Mouse (Mus musculus) embryonic facial prominence, embryonic 13.5 days (tissue): ENCODE results near the gene Gstm6. TPM values are rescaled to one million over a fixed set of nuclear protein-coding genes. Genes with fewer than 3 reads are reported as not detected.
"Not testable (repeated sequence)": the region's sequence is repeated elsewhere in the genome, so short reads cannot be mapped to it uniquely, and the experiment has no call there.

Source experiments
- ATAC-seq: fragments of 200-750 bp; cut with Nextera tagmentation; 2 replicates; pipeline ENCODE4 v1.8.0; 2017; ENCODE audit warnings: low read depth; ENCODE audit not compliant: insufficient number of reproducible peaks, insufficient read depth, low FRiP score, low TSS enrichment
- H3K27ac ChIP-seq: fragments of 300-500 bp; sonication (generic); 2 replicates; pipeline ENCODE4 v1.5.1; 2015; ENCODE audit warnings: moderate library complexity, mild to moderate bottlenecking, inconsistent platforms
- H3K27me3 ChIP-seq: fragments of 300-500 bp; sonication (generic); 2 replicates; pipeline ENCODE4 v1.6.1; 2015; ENCODE audit warnings: mild to moderate bottlenecking, inconsistent platforms
- H3K36me3 ChIP-seq: fragments of 300-500 bp; sonication (generic); 2 replicates; pipeline ENCODE4 v1.6.1; 2015; ENCODE audit warnings: mild to moderate bottlenecking, inconsistent platforms
- H3K4me1 ChIP-seq: fragments of 300-500 bp; sonication (generic); 2 replicates; pipeline ENCODE4 v1.6.1; 2015; ENCODE audit warnings: inconsistent platforms
- H3K4me2 ChIP-seq: fragments of 300-500 bp; sonication (generic); 2 replicates; pipeline ENCODE4 v1.6.1; 2015; ENCODE audit warnings: moderate library complexity, mild to moderate bottlenecking, inconsistent platforms
- H3K4me3 ChIP-seq: fragments of 300-500 bp; sonication (generic); 2 replicates; pipeline ENCODE4 v1.5.1; 2015; ENCODE audit warnings: mild to moderate bottlenecking, inconsistent platforms
- H3K9ac ChIP-seq: fragments of 300-500 bp; sonication (generic); 2 replicates; pipeline ENCODE4 v1.6.1; 2015; ENCODE audit warnings: mild to moderate bottlenecking, inconsistent platforms
- H3K9me3 ChIP-seq: fragments of 300-500 bp; sonication (generic); 2 replicates; pipeline ENCODE4 v1.6.1; 2016; ENCODE audit warnings: inconsistent platforms
- WGBS: fragments of 180-500 bp; shearing (Covaris S2); methylation state at CpG from one replicate; pipeline ENCODE4 v1.1.7; 2015; ENCODE audit warnings: mixed read lengths; 5-methylcytosine and 5-hydroxymethylcytosine counted together
- polyA plus RNA-seq: library from polyadenylated mRNA; unstranded; fragments of >200 nt; fragmentation: Nextera tagmentation; extraction: Ambion mirVana; gene quantifications from 2 replicates; pipeline ENCODE4 v1.2.1, GENCODE M21; 2015

Gstm6 gene
- polyA plus RNA-seq: 10.7 and 13.5 TPM in 2 replicates

DNA sequence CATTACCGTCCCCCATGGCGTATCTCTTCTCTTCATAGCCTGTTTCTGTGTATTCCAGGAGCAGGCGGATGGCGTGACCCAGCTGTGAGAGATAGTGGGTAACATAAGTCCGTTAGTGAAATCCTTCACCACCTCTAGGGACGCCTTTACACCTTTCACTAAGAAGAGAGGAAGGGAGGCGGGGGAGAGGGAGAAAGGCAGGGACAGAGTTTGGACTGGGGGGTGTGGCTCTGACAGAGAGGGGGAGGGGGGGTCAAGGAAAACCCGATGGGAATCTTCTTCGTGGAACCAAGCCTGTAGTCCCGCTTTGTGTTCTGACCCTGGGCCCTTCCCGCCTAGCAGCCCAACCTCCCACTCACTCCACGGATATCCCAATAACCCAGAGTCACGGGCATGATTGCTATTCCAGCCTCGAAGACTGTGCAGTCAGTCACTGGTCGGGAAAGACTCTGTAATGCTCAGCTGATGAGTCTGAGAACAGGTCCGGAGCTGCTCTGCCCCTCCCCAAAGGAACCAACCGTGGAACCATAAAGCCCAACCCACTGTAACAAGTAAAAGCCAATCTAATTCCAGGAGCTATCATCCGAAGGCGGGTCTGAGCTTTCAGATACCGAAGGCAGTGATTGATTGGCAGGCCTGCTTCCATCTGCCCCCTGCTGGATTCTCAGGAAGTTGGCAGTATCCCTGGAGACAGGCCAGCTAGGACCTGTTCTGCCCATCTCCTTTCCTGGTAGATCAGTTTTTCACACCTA is at the start of gene Gstm6:
Gene Gstm6, minus strand, starts transcription at position 511 of the 752 bp plus-strand sequence.
- peak within 1 kb of the TSS; percentile 58; the same call in 1 of the 2 replicates for H3K9ac ChIP-seq
- no peak within 1 kb of the TSS for H3K27ac ChIP-seq
- peak within 1 kb of the TSS; percentile 34 for H3K4me3 ChIP-seq
- H3K4me2 ChIP-seq: peak within 1 kb of the TSS; percentile 56
- no peaks in the 10 kb centered on the region for H3K9me3 ChIP-seq
- ATAC-seq: peak; percentile 62; the same call in 1 of the 2 replicates
- 18% methylated on average over 20 of the region's 20 CpGs for WGBS
- H3K27me3 ChIP-seq: no peaks in the 10 kb centered on the region
- H3K4me1 ChIP-seq: peaks cover 5% of the 10 kb centered on the region; the same call in 1 of the 2 replicates
- H3K36me3 ChIP-seq: no peaks in the 10 kb centered on the region

DNA sequence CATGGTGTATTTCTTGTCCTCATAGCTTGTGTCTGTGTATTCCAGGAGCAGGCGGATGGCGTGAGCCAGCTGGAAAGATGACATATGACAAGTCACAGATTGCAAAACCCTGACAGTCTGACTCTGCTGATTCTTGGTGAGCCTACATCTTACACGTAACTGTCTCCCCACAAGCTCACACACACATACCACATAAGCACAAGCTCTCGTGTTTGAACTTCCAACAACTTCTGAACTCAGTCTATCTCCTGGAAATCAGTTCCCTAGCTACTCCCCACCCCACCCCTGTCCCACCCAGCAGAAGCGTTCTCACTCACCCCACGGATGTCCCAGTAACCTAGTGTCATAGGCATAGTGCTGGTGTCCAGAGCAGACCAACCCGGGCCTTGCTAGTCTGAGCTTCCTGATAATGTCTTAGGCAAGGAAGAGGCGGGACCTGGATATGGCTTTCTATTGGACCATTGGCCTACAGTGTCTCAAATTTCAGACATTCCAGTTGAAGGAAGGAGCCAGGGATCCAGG is 42.6 kb upstream of the Gstm6 start, which contains the start of gene Gstm2:
Gene Gstm2, minus strand, starts transcription at position 413 of the 522 bp plus-strand sequence.
- no peaks in the 10 kb centered on the region for H3K9me3 ChIP-seq
- H3K4me2 ChIP-seq: peak within 1 kb of the TSS; percentile 45
- no peaks in the 10 kb centered on the region for H3K27me3 ChIP-seq
- peak; percentile 59; the same call in 1 of the 2 replicates for ATAC-seq
- peak within 1 kb of the TSS; percentile 23 for H3K4me3 ChIP-seq
- H3K27ac ChIP-seq: peak within 1 kb of the TSS; percentile 11; the same call in 1 of the 2 replicates
- peaks cover 12% of the 10 kb centered on the region; the same call in 1 of the 2 replicates for H3K4me1 ChIP-seq
- no peak within 1 kb of the TSS for H3K9ac ChIP-seq
- 51% methylated on average over 8 of the region's 8 CpGs for WGBS
- no peaks in the 10 kb centered on the region for H3K36me3 ChIP-seq

DNA sequence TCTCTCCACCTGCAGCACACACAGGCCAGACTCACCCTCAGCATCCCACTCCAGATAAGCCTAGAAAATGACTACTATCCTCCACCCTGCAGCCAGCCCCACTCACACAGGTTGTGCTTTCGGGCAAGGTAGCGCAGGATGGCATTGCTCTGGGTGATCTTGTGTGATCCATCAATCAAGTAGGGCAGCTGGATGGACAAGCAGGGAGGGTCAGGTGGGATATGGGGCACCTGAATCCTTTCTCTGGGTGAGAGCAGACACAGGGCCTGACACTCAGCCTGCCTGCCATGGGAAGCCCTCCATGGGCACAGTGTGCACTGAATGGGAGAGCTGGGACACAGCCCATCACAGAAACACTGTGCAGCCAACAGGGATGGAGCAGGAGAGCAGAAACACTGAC is 41.6 kb upstream of the Gstm6 start:
- peaks cover 12% of the 10 kb centered on the region; the same call in 1 of the 2 replicates for H3K4me1 ChIP-seq
- H3K27me3 ChIP-seq, H3K36me3 ChIP-seq, H3K9me3 ChIP-seq, H3K4me2 ChIP-seq, H3K27ac ChIP-seq, H3K9ac ChIP-seq, H3K4me3 ChIP-seq, ATAC-seq: not testable (repeated sequence)
- WGBS: 98% methylated on average over 2 of the region's 2 CpGs

DNA sequence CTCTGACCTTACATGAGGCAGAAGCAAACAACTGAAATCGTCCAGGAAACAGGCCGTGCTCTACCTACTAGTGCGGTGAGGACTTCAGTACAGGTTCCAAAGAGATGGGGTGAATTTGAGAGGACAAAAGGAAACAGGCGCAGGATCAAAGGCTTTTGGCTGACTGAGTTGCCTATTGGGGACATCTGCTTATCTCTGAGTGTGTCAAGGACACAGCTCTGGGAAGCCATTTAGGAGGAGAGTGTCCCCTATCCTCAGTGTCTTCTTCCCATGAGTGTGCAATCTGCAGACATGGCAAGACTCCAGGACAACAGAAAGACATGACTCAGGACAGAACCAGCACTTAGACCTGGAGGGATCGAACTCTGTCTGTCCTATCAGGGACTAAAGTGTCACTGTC is 40.9 kb upstream of the Gstm6 start:
- Histone ChIP-seq H3K4me1 (peaks cover 12% of the 10 kb centered on the region; the same call in 1 of the 2 replicates), H3K9me3 (no peaks in the 10 kb centered on the region), H3K27me3 (no peaks in the 10 kb centered on the region), H3K9ac (no peak overlapping the region), H3K4me3 (no peak overlapping the region), H3K36me3 (no peaks in the 10 kb centered on the region), H3K27ac (no peak overlapping the region), H3K4me2 (no peak overlapping the region)
- ATAC-seq: no peak
- 89% methylated on average over 5 of the region's 5 CpGs for WGBS

DNA sequence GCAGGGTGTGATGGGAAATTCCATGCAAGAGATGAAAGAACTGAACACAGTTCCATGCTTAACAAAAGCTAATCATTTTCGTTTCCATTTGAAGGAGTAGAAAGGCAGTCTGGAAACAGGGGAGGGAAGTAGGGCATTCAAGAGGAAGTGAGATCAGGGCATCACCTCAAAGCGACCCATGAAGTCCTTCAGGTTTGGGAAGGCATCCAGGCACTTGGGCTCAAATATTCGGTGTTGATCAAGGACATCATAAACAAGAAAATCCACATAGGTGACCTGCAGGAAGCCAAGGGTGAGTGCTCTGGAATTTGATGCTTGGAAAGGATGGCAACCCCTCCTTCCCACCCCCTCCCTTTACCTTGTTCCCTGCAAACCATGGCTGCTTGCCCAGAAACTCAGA is 40.2 kb upstream of the Gstm6 start:
- WGBS: 60% methylated on average over 3 of the region's 3 CpGs
- no peak overlapping the region for H3K27ac ChIP-seq
- no peaks in the 10 kb centered on the region for H3K27me3 ChIP-seq
- no peak overlapping the region for H3K4me2 ChIP-seq
- no peak overlapping the region for H3K9ac ChIP-seq
- H3K4me3 ChIP-seq: no peak overlapping the region
- peaks cover 12% of the 10 kb centered on the region; the same call in 1 of the 2 replicates for H3K4me1 ChIP-seq
- ATAC-seq: no peak
- H3K9me3 ChIP-seq: no peaks in the 10 kb centered on the region
- H3K36me3 ChIP-seq: no peaks in the 10 kb centered on the region

DNA sequence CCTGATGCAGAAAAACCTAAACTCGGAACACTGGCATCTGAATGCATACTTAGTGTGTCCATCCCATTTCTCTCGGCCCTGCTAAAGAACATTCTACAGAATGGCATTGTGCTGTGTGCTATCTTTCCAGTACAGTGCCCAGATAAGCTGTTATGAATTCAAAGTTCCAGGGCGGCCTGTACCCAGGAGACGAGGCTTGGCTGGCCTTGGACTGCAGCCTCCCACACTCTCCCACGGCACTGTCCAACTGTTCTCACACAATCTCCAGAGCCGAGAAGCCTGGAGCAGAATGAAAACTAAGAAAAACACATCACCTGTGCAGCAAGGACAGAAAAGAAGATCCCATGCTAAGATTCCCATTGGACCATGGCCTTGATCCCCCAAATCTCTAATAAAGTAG is 39.2 kb upstream of the Gstm6 start:
- Histone ChIP-seq H3K9me3 (no peaks in the 10 kb centered on the region), H3K4me1 (peaks cover 12% of the 10 kb centered on the region; the same call in 1 of the 2 replicates), H3K4me2 (no peak overlapping the region), H3K27me3 (no peaks in the 10 kb centered on the region), H3K9ac (no peak overlapping the region), H3K27ac (no peak overlapping the region), H3K4me3 (no peak overlapping the region), H3K36me3 (no peaks in the 10 kb centered on the region)
- 80% methylated on average over 6 of the region's 6 CpGs for WGBS
- ATAC-seq: no peak

DNA sequence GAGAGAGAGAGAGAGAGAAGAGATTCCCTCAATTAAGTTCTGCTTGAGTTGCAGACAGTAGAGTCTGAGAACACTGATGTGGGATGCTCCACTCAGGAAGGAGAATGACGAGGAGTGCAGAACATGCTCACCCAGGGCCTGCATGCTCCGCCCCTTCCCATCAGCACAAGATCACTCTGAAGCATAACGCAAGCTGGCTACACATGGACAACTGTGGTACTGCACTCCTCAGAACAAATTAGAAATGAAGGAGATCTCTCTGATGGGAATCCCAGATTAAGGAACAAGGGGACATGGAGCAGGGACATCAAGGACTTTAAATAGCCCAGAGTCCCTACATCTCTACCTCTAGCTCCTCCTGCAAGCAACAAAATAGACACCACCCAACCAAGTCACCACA is 37.7 kb upstream of the Gstm6 start:
- 67% methylated on average over 3 of the region's 3 CpGs for WGBS
- no peak overlapping the region for H3K4me3 ChIP-seq
- no peak overlapping the region for H3K27ac ChIP-seq
- no peak overlapping the region for H3K4me2 ChIP-seq
- H3K9me3 ChIP-seq: no peaks in the 10 kb centered on the region
- no peak overlapping the region for H3K9ac ChIP-seq
- peaks cover 8% of the 10 kb centered on the region; the same call in 1 of the 2 replicates for H3K4me1 ChIP-seq
- H3K27me3 ChIP-seq: no peaks in the 10 kb centered on the region
- no peaks in the 10 kb centered on the region for H3K36me3 ChIP-seq
- no peak for ATAC-seq

DNA sequence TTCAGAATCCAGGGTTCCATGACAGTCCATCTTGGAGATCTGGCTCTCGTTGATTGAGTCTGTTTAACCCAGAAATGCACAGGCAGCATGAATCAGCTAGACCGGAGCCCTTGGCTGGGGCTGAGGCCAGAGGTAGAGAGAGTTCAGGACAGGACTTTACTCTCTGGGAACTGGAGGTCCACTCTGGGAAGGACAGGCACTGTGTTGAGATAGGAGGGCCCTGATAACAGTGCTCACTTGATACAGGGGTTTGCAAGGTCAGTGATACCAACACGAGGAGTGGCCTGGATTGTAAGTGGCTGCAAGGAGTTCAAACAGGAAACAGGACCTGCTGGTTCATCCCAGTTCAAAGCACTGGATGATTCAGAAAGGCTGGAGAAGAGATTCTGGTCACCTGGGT is 34.1 kb upstream of the Gstm6 start:
- H3K4me1 ChIP-seq: no peaks in the 10 kb centered on the region
- H3K4me2 ChIP-seq: no peak overlapping the region
- no peaks in the 10 kb centered on the region for H3K36me3 ChIP-seq
- no peak for ATAC-seq
- H3K9me3 ChIP-seq: no peaks in the 10 kb centered on the region
- WGBS: 76% methylated on average over 3 of the region's 3 CpGs
- H3K4me3 ChIP-seq: no peak overlapping the region
- no peaks in the 10 kb centered on the region for H3K27me3 ChIP-seq
- H3K9ac ChIP-seq: no peak overlapping the region
- no peak overlapping the region for H3K27ac ChIP-seq

DNA sequence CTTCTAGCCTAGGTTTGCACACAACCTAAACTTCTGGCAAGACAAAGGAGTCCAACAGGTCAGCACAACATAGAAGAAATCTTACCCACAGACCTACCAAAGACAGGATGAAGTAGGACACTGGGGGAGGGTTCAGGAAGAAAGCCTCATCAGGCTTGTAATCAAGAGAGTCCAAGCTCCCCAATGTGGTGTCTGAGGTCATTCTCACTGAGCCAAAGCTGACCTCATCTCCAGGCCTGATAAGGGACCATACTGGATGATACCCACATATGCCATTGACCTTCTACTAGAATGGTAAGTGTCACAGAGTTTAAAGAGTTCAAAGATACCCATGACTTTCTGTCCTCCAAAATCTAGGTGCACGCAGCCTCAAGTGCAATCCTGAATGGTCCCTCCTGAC is 30.7 kb upstream of the Gstm6 start:
- Histone ChIP-seq H3K36me3 (no peaks in the 10 kb centered on the region), H3K4me3 (no peak overlapping the region), H3K27me3 (peaks cover 3% of the 10 kb centered on the region; the same call in 1 of the 2 replicates), H3K9me3 (no peaks in the 10 kb centered on the region), H3K4me2 (no peak overlapping the region), H3K27ac (no peak overlapping the region), H3K9ac (no peak overlapping the region), H3K4me1 (no peaks in the 10 kb centered on the region)
- ATAC-seq: no peak
- WGBS: 89% methylated on average over 1 of the region's 1 CpGs

DNA sequence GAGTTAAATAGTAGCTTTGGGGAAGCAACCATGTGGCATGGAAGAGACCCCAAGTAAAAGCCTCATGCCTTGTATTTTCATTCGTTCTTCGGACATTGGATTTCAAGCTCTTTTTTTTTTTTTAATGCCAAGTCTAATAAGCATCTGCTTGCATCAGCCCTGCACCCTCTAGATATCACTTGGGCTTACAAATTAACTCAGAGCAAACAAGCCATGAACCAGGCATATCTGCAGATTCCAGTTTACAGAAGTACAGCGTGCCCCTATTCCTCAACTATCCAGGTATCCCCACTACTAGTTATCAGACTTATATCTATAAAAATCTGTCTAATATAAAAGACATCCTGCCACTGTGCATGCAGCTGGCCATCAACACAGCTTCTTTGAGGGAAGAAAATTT is 28.5 kb upstream of the Gstm6 start:
- Histone ChIP-seq H3K4me2 (no peak overlapping the region), H3K27me3 (peaks cover 3% of the 10 kb centered on the region; the same call in 1 of the 2 replicates), H3K4me3 (no peak overlapping the region), H3K27ac (no peak overlapping the region), H3K36me3 (no peaks in the 10 kb centered on the region), H3K4me1 (no peaks in the 10 kb centered on the region), H3K9ac (no peak overlapping the region), H3K9me3 (no peaks in the 10 kb centered on the region)
- 84% methylated on average over 3 of the region's 3 CpGs for WGBS
- ATAC-seq: no peak

DNA sequence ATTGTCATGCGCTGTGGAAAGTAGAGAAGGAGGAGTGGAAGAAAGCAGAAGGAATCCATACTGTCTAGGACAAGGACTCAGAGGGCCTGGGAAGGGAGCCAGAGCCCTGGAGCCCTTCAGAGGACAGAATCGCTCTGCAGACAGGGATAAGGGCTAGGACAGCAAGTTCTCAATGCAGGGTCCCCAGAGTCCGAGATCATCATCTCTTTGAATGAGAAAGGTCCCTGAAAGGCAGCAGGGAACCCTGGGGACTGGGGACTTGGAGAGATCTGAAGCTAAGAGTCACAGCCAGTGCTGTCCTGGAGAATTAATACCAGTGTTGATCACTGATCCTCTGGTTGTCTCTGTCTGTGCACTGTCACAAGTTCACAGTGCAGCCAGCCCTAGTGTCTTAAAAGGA is 27.6 kb upstream of the Gstm6 start:
- not testable (repeated sequence) for ATAC-seq, H3K36me3 ChIP-seq, H3K27ac ChIP-seq, H3K4me3 ChIP-seq, H3K27me3 ChIP-seq, H3K9ac ChIP-seq, H3K4me2 ChIP-seq, H3K9me3 ChIP-seq, H3K4me1 ChIP-seq
- WGBS: 48% methylated on average over 3 of the region's 3 CpGs
